Mouse (Mus musculus): ENCODE results near the gene Iah1. TPM values are rescaled to one million over a fixed set of nuclear protein-coding genes. Genes with fewer than 3 reads are reported as not detected.

Gene Iah1
- polyA plus RNA-seq, 1 experiment from 2014 or later: 48.6 TPM

GRCm38 (mm10) chr12:21324101-21324500 lies 7.9 kb downstream of the Iah1 start:
- H3K9me3 ChIP-seq: no peaks in the 10 kb centered on the region
- H3K27me3 ChIP-seq (ENCODE audit: insufficient read depth, poor library complexity, severe bottlenecking): no peaks in the 10 kb centered on the region
- no peak overlapping the region for H3K4me3 ChIP-seq
- no peak overlapping the region for H3K27ac ChIP-seq
- DNase-seq (ENCODE audit: low spot score): no peak
- WGBS: 91% methylated on average over 5 of the region's 5 CpGs
- H3K4me1 ChIP-seq (replicated peaks): no peaks in the 10 kb centered on the region
- peaks cover 98% of the 10 kb centered on the region for H3K36me3 ChIP-seq

GRCm38 (mm10) chr12:21325266-21325665 lies 9.1 kb downstream of the Iah1 start:
- Histone ChIP-seq H3K27me3 (ENCODE audit: insufficient read depth, poor library complexity, severe bottlenecking) (no peaks in the 10 kb centered on the region), H3K9me3 (no peaks in the 10 kb centered on the region), H3K4me1 (replicated peaks) (no peaks in the 10 kb centered on the region), H3K27ac (no peak overlapping the region), H3K4me3 (no peak overlapping the region), H3K36me3 (peaks cover 98% of the 10 kb centered on the region)
- DNase-seq (ENCODE audit: low spot score): no peak
- 91% methylated on average over 8 of the region's 8 CpGs for WGBS

GRCm38 (mm10) chr12:21326325-21326724 lies 10.1 kb downstream of the Iah1 start:
- Histone ChIP-seq H3K4me1 (replicated peaks) (no peaks in the 10 kb centered on the region), H3K9me3 (no peaks in the 10 kb centered on the region), H3K4me3 (no peak overlapping the region), H3K27me3 (ENCODE audit: insufficient read depth, poor library complexity, severe bottlenecking) (no peaks in the 10 kb centered on the region), H3K36me3 (peaks cover 98% of the 10 kb centered on the region), H3K27ac (no peak overlapping the region)
- 97% methylated on average over 3 of the region's 3 CpGs for WGBS
- DNase-seq (ENCODE audit: low spot score): no peak

- no peak for DNase-seq (ENCODE audit: low spot score)
- Histone ChIP-seq H3K4me1 (replicated peaks) (no peaks in the 10 kb centered on the region), H3K4me3 (no peak overlapping the region), H3K27ac (no peak overlapping the region), H3K27me3 (ENCODE audit: insufficient read depth, poor library complexity, severe bottlenecking) (no peaks in the 10 kb centered on the region), H3K36me3 (peaks cover 95% of the 10 kb centered on the region), H3K9me3 (no peaks in the 10 kb centered on the region)
- 93% methylated on average over 9 of the region's 9 CpGs for WGBS
These were observed 13.6 kb downstream of the Iah1 start for GRCm38 (mm10) chr12:21329661-21330400.

- Histone ChIP-seq H3K9me3 (no peaks in the 10 kb centered on the region), H3K36me3 (peaks cover 95% of the 10 kb centered on the region), H3K27me3 (ENCODE audit: insufficient read depth, poor library complexity, severe bottlenecking) (no peaks in the 10 kb centered on the region), H3K27ac (no peak overlapping the region), H3K4me1 (replicated peaks) (no peaks in the 10 kb centered on the region), H3K4me3 (no peak overlapping the region)
- no peak for DNase-seq (ENCODE audit: low spot score)
- 89% methylated on average over 10 of the region's 10 CpGs for WGBS
These were observed 14.9 kb downstream of the Iah1 start for GRCm38 (mm10) chr12:21330961-21331576.

GRCm38 (mm10) chr12:21331711-21332110 lies 15.5 kb downstream of the Iah1 start:
- H3K27me3 ChIP-seq (ENCODE audit: insufficient read depth, poor library complexity, severe bottlenecking): no peaks in the 10 kb centered on the region
- H3K36me3 ChIP-seq: peaks cover 95% of the 10 kb centered on the region
- 76% methylated on average over 6 of the region's 6 CpGs for WGBS
- H3K4me1 ChIP-seq (replicated peaks): no peaks in the 10 kb centered on the region
- H3K9me3 ChIP-seq: no peaks in the 10 kb centered on the region
- H3K4me3 ChIP-seq: no peak overlapping the region
- DNase-seq (ENCODE audit: low spot score): no peak
- no peak overlapping the region for H3K27ac ChIP-seq

- WGBS: 94% methylated on average over 7 of the region's 7 CpGs
These were observed 16.8 kb downstream of the Iah1 start for GRCm38 (mm10) chr12:21333021-21333420.

GRCm38 (mm10) chr12:21333766-21334165 lies 17.6 kb downstream of the Iah1 start:
- H3K36me3 ChIP-seq: peaks cover 90% of the 10 kb centered on the region

More at GRCm38 (mm10) chr12:21333021-21333420, 16.8 kb downstream of the Iah1 start:
- H3K9me3 ChIP-seq: no peaks in the 10 kb centered on the region
- no peak for DNase-seq (ENCODE audit: low spot score)
- H3K27me3 ChIP-seq (ENCODE audit: insufficient read depth, poor library complexity, severe bottlenecking): no peaks in the 10 kb centered on the region
- no peak overlapping the region for H3K27ac ChIP-seq
- no peak overlapping the region for H3K4me3 ChIP-seq
- no peaks in the 10 kb centered on the region for H3K4me1 ChIP-seq (replicated peaks)
- peaks cover 91% of the 10 kb centered on the region for H3K36me3 ChIP-seq

GRCm38 (mm10) chr12:21335869-21336268 lies 19.7 kb downstream of the Iah1 start:
- DNase-seq (ENCODE audit: low spot score): no peak
- H3K36me3 ChIP-seq: peaks cover 90% of the 10 kb centered on the region
- H3K27me3 ChIP-seq (ENCODE audit: insufficient read depth, poor library complexity, severe bottlenecking): no peaks in the 10 kb centered on the region
- no peak overlapping the region for H3K27ac ChIP-seq
- H3K4me3 ChIP-seq: no peak overlapping the region
- 90% methylated on average over 7 of the region's 7 CpGs for WGBS
- H3K4me1 ChIP-seq (replicated peaks): no peaks in the 10 kb centered on the region
- H3K9me3 ChIP-seq: no peaks in the 10 kb centered on the region

More at GRCm38 (mm10) chr12:21333766-21334165, 17.6 kb downstream of the Iah1 start:
- Histone ChIP-seq H3K27ac (no peak overlapping the region), H3K4me1 (replicated peaks) (no peaks in the 10 kb centered on the region), H3K4me3 (no peak overlapping the region), H3K9me3 (no peaks in the 10 kb centered on the region), H3K27me3 (ENCODE audit: insufficient read depth, poor library complexity, severe bottlenecking) (no peaks in the 10 kb centered on the region)
- DNase-seq (ENCODE audit: low spot score): no peak
- 93% methylated on average over 5 of the region's 5 CpGs for WGBS

GRCm38 (mm10) chr12:21337171-21337570 lies 21.0 kb downstream of the Iah1 start:
- no peak for DNase-seq (ENCODE audit: low spot score)
- Histone ChIP-seq H3K4me3 (no peak overlapping the region), H3K27ac (no peak overlapping the region), H3K36me3 (peaks cover 89% of the 10 kb centered on the region), H3K9me3 (no peaks in the 10 kb centered on the region), H3K4me1 (replicated peaks) (no peaks in the 10 kb centered on the region), H3K27me3 (ENCODE audit: insufficient read depth, poor library complexity, severe bottlenecking) (no peaks in the 10 kb centered on the region)
- 89% methylated on average over 5 of the region's 5 CpGs for WGBS

GRCm38 (mm10) chr12:21340674-21341073 lies 24.5 kb downstream of the Iah1 start:
- no peak overlapping the region for H3K27ac ChIP-seq
- no peaks in the 10 kb centered on the region for H3K27me3 ChIP-seq (ENCODE audit: insufficient read depth, poor library complexity, severe bottlenecking)
- no peak for DNase-seq (ENCODE audit: low spot score)
- no peak overlapping the region for H3K4me3 ChIP-seq
- no peaks in the 10 kb centered on the region for H3K4me1 ChIP-seq (replicated peaks)
- H3K9me3 ChIP-seq: no peaks in the 10 kb centered on the region
- WGBS: 94% methylated on average over 5 of the region's 5 CpGs
- peaks cover 82% of the 10 kb centered on the region for H3K36me3 ChIP-seq

GRCm38 (mm10) chr12:21346972-21347371 lies 30.8 kb downstream of the Iah1 start:
- Histone ChIP-seq H3K27me3 (ENCODE audit: insufficient read depth, poor library complexity, severe bottlenecking) (no peaks in the 10 kb centered on the region), H3K27ac (no peak overlapping the region), H3K4me3 (no peak overlapping the region), H3K36me3 (peaks cover 83% of the 10 kb centered on the region), H3K9me3 (peaks cover 10% of the 10 kb centered on the region; the same call in 1 of the 2 replicates), H3K4me1 (replicated peaks) (no peaks in the 10 kb centered on the region)
- 95% methylated on average over 7 of the region's 7 CpGs for WGBS
- DNase-seq (ENCODE audit: low spot score): no peak

- 41% methylated on average over 7 of the region's 7 CpGs for WGBS
- no peak for DNase-seq (ENCODE audit: low spot score)
- H3K4me3 ChIP-seq: no peak overlapping the region
- H3K9me3 ChIP-seq: peaks cover 17% of the 10 kb centered on the region; the same call in 1 of the 2 replicates
- peaks cover 95% of the 10 kb centered on the region for H3K36me3 ChIP-seq
- no peaks in the 10 kb centered on the region for H3K4me1 ChIP-seq (replicated peaks)
- no peak overlapping the region for H3K27ac ChIP-seq
- no peaks in the 10 kb centered on the region for H3K27me3 ChIP-seq (ENCODE audit: insufficient read depth, poor library complexity, severe bottlenecking)
These were observed 34.1 kb downstream of the Iah1 start for GRCm38 (mm10) chr12:21350113-21350876.
